7 mouse cellular contexts compared by ENCODE assay signal in genomic region chr5:106694683-106695082, GRCm38 (mm10). TPM values are rescaled to one million over a fixed set of nuclear protein-coding genes. Genes with fewer than 3 reads are reported as not detected.
DNase-seq lines count a peak whose midpoint lies in the region; ATAC-seq and TF ChIP-seq lines count a peak whose summit lies in the region.

No protein-coding gene starts in this region.

- H3K9me3 ChIP-seq in megakaryocyte, embryonic 14.5 days: no peaks in the 10 kb centered on the region
- H3K9me3 ChIP-seq in forebrain, postnatal 0 days (ENCODE audit: low read length): no peaks in the 10 kb centered on the region
- no peaks in the 10 kb centered on the region for H3K9me3 ChIP-seq in liver, embryonic 14.5 days (ENCODE audit: control insufficient read depth, low read length)

- H3K4me2 ChIP-seq in forebrain, postnatal 0 days (ENCODE audit: low read depth): peak overlapping the region; percentile 56
- peak overlapping the region; percentile 87 for H3K4me2 ChIP-seq in liver, embryonic 14.5 days (ENCODE audit: low read depth)

- H3K4me1 ChIP-seq in megakaryocyte, embryonic 14.5 days: peaks cover 47% of the 10 kb centered on the region
- H3K4me1 ChIP-seq in forebrain, postnatal 0 days (ENCODE audit: insufficient read depth): peaks cover 13% of the 10 kb centered on the region; the same call in 1 of the 2 replicates
- peaks cover 14 to 22% of the 10 kb centered on the region in 2 experiments for H3K4me1 ChIP-seq in liver, embryonic 14.5 days (replicated peaks; ENCODE audit: control insufficient read depth in 2 of 2, insufficient read depth in 2 of 2, low read length in 1 of 2)

- no peak for DNase-seq in forebrain, postnatal 0 days
- no peak for DNase-seq in liver, embryonic 14.5 days (ENCODE audit: low read depth in 3 of 3, low spot score in 3 of 3)
- DNase-seq in adrenal gland, adult 18-20 months (ENCODE audit: low spot score in 2 of 2): no peak
- DNase-seq in cerebellum, adult 9-10 months: no peak

- no peaks in the 10 kb centered on the region for H3K27me3 ChIP-seq in megakaryocyte, embryonic 14.5 days (replicated peaks)
- no peaks in the 10 kb centered on the region for H3K27me3 ChIP-seq in forebrain, postnatal 0 days (ENCODE audit: insufficient read depth, low read length)
- H3K27me3 ChIP-seq in liver, embryonic 14.5 days (ENCODE audit: control insufficient read depth, insufficient read depth, low read length): no peaks in the 10 kb centered on the region

- H3K4me3 ChIP-seq in megakaryocyte, embryonic 14.5 days (replicated peaks): peak overlapping the region; percentile 97
- H3K4me3 ChIP-seq in forebrain, postnatal 0 days (ENCODE audit: low read depth, low read length): peak overlapping the region; percentile 91; the same call in 1 of the 2 replicates
- peak overlapping the region in 1 of 2 experiments; percentile 86; a peak in 1 of 4 replicates for H3K4me3 ChIP-seq in liver, embryonic 14.5 days (ENCODE audit: insufficient read depth in 1 of 2, low read depth in 2 of 2, low read length in 2 of 2)

- peaks cover 31% of the 10 kb centered on the region for H3K36me3 ChIP-seq in megakaryocyte, embryonic 14.5 days (replicated peaks; ENCODE audit: low read length)
- H3K36me3 ChIP-seq in forebrain, postnatal 0 days (ENCODE audit: insufficient read depth): no peaks in the 10 kb centered on the region
- peaks cover 5% of the 10 kb centered on the region for H3K36me3 ChIP-seq in liver, embryonic 14.5 days (replicated peaks; ENCODE audit: control insufficient read depth, insufficient read depth, low read depth)

- H3K9ac ChIP-seq in forebrain, postnatal 0 days: no peak overlapping the region
- H3K9ac ChIP-seq in liver, embryonic 14.5 days (replicated peaks): no peak overlapping the region

- H3K27ac ChIP-seq in forebrain, postnatal 0 days (ENCODE audit: low read depth, low read length): no peak overlapping the region
- H3K27ac ChIP-seq in liver, embryonic 14.5 days: no peak overlapping the region

- no peak for TF ChIP-seq CTCF in forebrain, postnatal 0 days (IDR thresholded peaks at IDR 0.05; ENCODE audit: low read depth)
- TF ChIP-seq CTCF in liver, embryonic 14.5 days (IDR thresholded peaks at IDR 0.05; ENCODE audit: low read depth): no peak

- WGBS in forebrain, postnatal 0 days: 100% methylated on average over 1 of the region's 1 CpGs
- WGBS in liver, embryonic 14.5 days (ENCODE audit: insufficient replicate concordance): 90% methylated on average over 1 of the region's 1 CpGs

- no peak for ATAC-seq in megakaryocyte, adult 5-6 weeks (ENCODE audit: poor library complexity, severe bottlenecking)
- no peak for ATAC-seq in forebrain, postnatal 0 days
- ATAC-seq in liver, embryonic 14.5 days (ENCODE audit: insufficient read depth): no peak
- no peak for ATAC-seq in erythroid progenitor cell, adult 5-6 weeks (replicated peaks; ENCODE audit: low FRiP score, poor library complexity, severe bottlenecking)

- no peak for TF ChIP-seq EP300 in liver, embryonic 14.5 days (IDR thresholded peaks at IDR 0.05; ENCODE audit: low read depth)

RNA-seq across cellular contexts. Expression of gene Zfp644, which starts 2.4 kb away (rescaled TPM):
- polyA plus RNA-seq in megakaryocyte, embryonic 14.5 days (2012; ENCODE audit: insufficient read depth, low replicate concordance): 14.7 and 17.4 TPM in 2 replicates
- total RNA-seq in megakaryocyte, adult 5-6 weeks (2015): 57.0 and 66.0 TPM in 2 replicates
- 59.2 and 68.4 TPM in 2 replicates for total RNA-seq in megakaryocyte, adult 5-6 weeks (2017)
- 114 and 132 TPM in 2 replicates for total RNA-seq in forebrain, postnatal 0 days (2014; rRNA removed)
- 57.1 and 70.8 TPM in 2 replicates for polyA plus RNA-seq in forebrain, postnatal 0 days (2015; fragmentation: Nextera tagmentation; extraction: Ambion mirVana)
- 6.9 and 11.0 TPM in 2 replicates for polyA plus RNA-seq in liver, embryonic 14.5 days (2012; rRNA removed)
- 19.4 and 21.8 TPM in 2 replicates for polyA plus RNA-seq in liver, embryonic 14.5 days (2014; fragmentation: Nextera tagmentation; extraction: Ambion mirVana)
- total RNA-seq in adrenal gland, adult 18-20 months (2021): 10 to 100 TPM; 55.4 to 68.1 TPM
- total RNA-seq in erythroid progenitor cell, adult 5-6 weeks (2015; ENCODE audit: low replicate concordance): 155 and 190 TPM in 2 replicates
- 116 and 155 TPM in 2 replicates for total RNA-seq in erythroid progenitor cell, adult 5-6 weeks (2017; ENCODE audit: low replicate concordance)
